Mouse (Mus musculus) midbrain, embryonic 13.5 days (tissue): ENCODE measurements around the gene Adh1. TPM values are rescaled to one million over a fixed set of nuclear protein-coding genes. Genes with fewer than 3 reads are reported as not detected.

Source experiments
- ATAC-seq: fragments of 200-750 bp; cut with Nextera tagmentation; 2 replicates; pipeline ENCODE4 v1.8.0; 2017; ENCODE audit warnings: mild to moderate bottlenecking, moderate TSS enrichment, moderate library complexity
- H3K27ac ChIP-seq: fragments of 300-500 bp; sonication (generic); 2 replicates; pipeline ENCODE4 v1.5.1; 2015; ENCODE audit warnings: inconsistent platforms, mild to moderate bottlenecking, moderate library complexity
- H3K27me3 ChIP-seq: fragments of 300-500 bp; sonication (generic); 2 replicates; pipeline ENCODE4 v1.6.1; 2015; ENCODE audit warnings: mild to moderate bottlenecking, inconsistent platforms
- H3K36me3 ChIP-seq: fragments of 300-500 bp; sonication (generic); 2 replicates; pipeline ENCODE4 v1.6.1; 2015; ENCODE audit warnings: mild to moderate bottlenecking, inconsistent platforms
- H3K4me1 ChIP-seq: fragments of 300-500 bp; sonication (generic); replicated peaks from 2 replicates; pipeline ENCODE4 v1.6.1; 2015; ENCODE audit warnings: inconsistent platforms
- H3K4me2 ChIP-seq: fragments of 300-500 bp; sonication (generic); replicated peaks from 2 replicates; pipeline ENCODE4 v1.6.1; 2015; ENCODE audit warnings: moderate library complexity, mild to moderate bottlenecking, inconsistent platforms
- H3K4me3 ChIP-seq: fragments of 300-500 bp; sonication (generic); replicated peaks from 2 replicates; pipeline ENCODE4 v1.5.1; 2015; ENCODE audit warnings: mild to moderate bottlenecking, inconsistent platforms
- H3K9ac ChIP-seq: fragments of 300-500 bp; sonication (generic); replicated peaks from 2 replicates; pipeline ENCODE4 v1.6.1; 2015; ENCODE audit warnings: mild to moderate bottlenecking, inconsistent platforms
- H3K9me3 ChIP-seq: fragments of 300-500 bp; sonication (generic); 2 replicates; pipeline ENCODE4 v1.6.1; 2016; ENCODE audit warnings: mild to moderate bottlenecking, inconsistent platforms
- WGBS: fragments of 180-500 bp; shearing (Covaris S2); methylation state at CpG from one replicate; pipeline ENCODE4 v1.1.7; 2015; 5-methylcytosine and 5-hydroxymethylcytosine counted together
- polyA plus RNA-seq: library from polyadenylated mRNA; unstranded; fragments of >200 nt; fragmentation: Nextera tagmentation; extraction: Ambion mirVana; gene quantifications from 2 replicates; pipeline ENCODE4 v1.2.1, GENCODE M21; 2015

The Adh1 gene
- polyA plus RNA-seq, 1 experiment from 2014 or later = 0.81 TPM

GRCm38 (mm10) chr3:138227082-138227481, 33.7 kb upstream of the Adh1 start:
- Histone ChIP-seq H3K4me2 (no peak overlapping the region), H3K4me1 (no peaks in the 10 kb centered on the region), H3K9ac (no peak overlapping the region), H3K27me3 (no peaks in the 10 kb centered on the region), H3K9me3 (no peaks in the 10 kb centered on the region), H3K27ac (no peak overlapping the region), H3K4me3 (no peak overlapping the region), H3K36me3 (no peaks in the 10 kb centered on the region)
- no peak for ATAC-seq
- 91% methylated on average over 2 of the region's 2 CpGs for WGBS

DNA sequence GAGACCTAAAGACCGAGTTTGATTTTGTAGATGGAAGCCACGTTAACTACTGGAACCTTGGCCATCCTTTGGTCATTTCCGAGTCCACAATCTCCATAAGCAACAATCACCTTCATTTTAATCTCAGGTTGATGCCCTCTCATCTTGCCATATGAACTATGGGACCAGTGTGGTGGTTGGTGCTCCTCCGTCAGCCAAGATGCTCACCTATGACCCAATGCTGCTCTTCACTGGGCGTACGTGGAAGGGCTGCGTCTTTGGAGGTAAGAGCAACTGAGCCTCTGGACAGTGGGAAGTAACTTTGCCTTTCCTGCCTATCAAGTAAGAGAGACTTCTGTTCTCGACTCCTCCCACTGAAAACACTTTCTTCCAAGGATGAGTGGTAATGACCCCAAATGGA, 33.0 kb upstream of the Adh1 start:
- H3K4me2 ChIP-seq = no peak overlapping the region

GRCm38 (mm10) chr3:138229448-138229847, 31.3 kb upstream of the Adh1 start:
- Histone ChIP-seq H3K9ac (no peak overlapping the region), H3K36me3 (no peaks in the 10 kb centered on the region), H3K4me2 (no peak overlapping the region), H3K4me1 (no peaks in the 10 kb centered on the region), H3K27me3 (no peaks in the 10 kb centered on the region), H3K4me3 (no peak overlapping the region), H3K27ac (no peak overlapping the region), H3K9me3 (no peaks in the 10 kb centered on the region)
- 100% methylated on average over 1 of the region's 1 CpGs for WGBS
- no peak for ATAC-seq

More for the DNA sequence above, 33.0 kb upstream of the Adh1 start:
- no peak overlapping the region for H3K9ac ChIP-seq
- H3K4me1 ChIP-seq = no peaks in the 10 kb centered on the region
- ATAC-seq = no peak
- H3K27ac ChIP-seq = no peak overlapping the region
- no peak overlapping the region for H3K4me3 ChIP-seq
- H3K36me3 ChIP-seq = no peaks in the 10 kb centered on the region
- H3K9me3 ChIP-seq = no peaks in the 10 kb centered on the region
- whole genome bisulfite sequencing = 92% methylated on average over 8 of the region's 8 CpGs
- H3K27me3 ChIP-seq = no peaks in the 10 kb centered on the region

DNA sequence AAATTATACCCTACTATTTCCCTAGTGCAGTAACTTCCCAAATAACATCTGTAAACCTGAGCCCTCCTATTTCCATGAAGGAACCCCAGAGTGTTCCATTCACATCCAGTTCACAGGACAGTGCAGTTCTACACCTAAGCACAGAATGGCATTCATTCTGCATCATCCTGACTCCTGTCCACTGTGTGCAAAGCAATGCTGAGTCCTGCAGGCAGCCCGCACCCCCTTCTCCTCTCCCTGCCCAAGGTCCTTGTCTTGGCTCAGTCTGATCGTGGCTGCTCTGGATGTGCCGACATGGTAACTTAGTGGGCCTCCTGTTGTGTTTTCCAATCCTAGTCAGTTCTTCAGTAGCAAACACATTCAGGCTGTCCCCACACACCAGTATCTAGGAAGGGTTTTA, 30.5 kb upstream of the Adh1 start:
- Histone ChIP-seq H3K36me3 (no peaks in the 10 kb centered on the region), H3K4me2 (no peak overlapping the region), H3K4me3 (no peak overlapping the region), H3K9ac (no peak overlapping the region), H3K27ac (no peak overlapping the region), H3K27me3 (no peaks in the 10 kb centered on the region), H3K4me1 (no peaks in the 10 kb centered on the region), H3K9me3 (no peaks in the 10 kb centered on the region)
- WGBS = 83% methylated on average over 3 of the region's 3 CpGs
- ATAC-seq = no peak

DNA sequence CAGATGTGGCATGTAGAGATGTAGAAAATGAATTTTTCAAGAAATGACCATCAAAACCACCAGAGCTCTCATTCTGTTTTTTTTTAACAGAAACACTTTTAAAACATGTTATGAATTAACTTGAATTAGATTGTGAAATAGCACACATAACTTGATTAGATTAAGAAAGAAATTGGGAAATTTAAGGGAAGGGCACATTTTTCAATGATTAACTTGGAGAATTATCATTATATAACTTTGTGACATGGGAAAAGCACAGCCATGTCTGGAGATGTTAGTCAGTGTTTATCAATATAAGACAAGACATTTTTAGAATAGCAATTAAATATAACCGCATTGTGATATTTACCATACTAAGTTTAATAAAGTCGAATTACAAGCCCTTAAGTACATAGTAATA, 29.3 kb upstream of the Adh1 start:
- H3K27ac ChIP-seq = no peak overlapping the region
- WGBS = 83% methylated on average over 2 of the region's 2 CpGs
- H3K4me3 ChIP-seq = no peak overlapping the region
- H3K9me3 ChIP-seq = no peaks in the 10 kb centered on the region
- H3K4me1 ChIP-seq = no peaks in the 10 kb centered on the region
- H3K36me3 ChIP-seq = no peaks in the 10 kb centered on the region
- no peaks in the 10 kb centered on the region for H3K27me3 ChIP-seq
- no peak overlapping the region for H3K4me2 ChIP-seq
- no peak for ATAC-seq
- H3K9ac ChIP-seq = no peak overlapping the region

GRCm38 (mm10) chr3:138236546-138237163, 24.1 kb upstream of the Adh1 start:
- no peak overlapping the region for H3K4me2 ChIP-seq
- H3K27me3 ChIP-seq = no peaks in the 10 kb centered on the region
- 72% methylated on average over 11 of the region's 11 CpGs for WGBS
- no peak overlapping the region for H3K4me3 ChIP-seq
- H3K27ac ChIP-seq = no peak overlapping the region
- no peak overlapping the region for H3K9ac ChIP-seq
- ATAC-seq = no peak
- no peaks in the 10 kb centered on the region for H3K9me3 ChIP-seq
- H3K4me1 ChIP-seq = peaks cover 3% of the 10 kb centered on the region; the same call in 1 of the 2 replicates
- no peaks in the 10 kb centered on the region for H3K36me3 ChIP-seq

GRCm38 (mm10) chr3:138238046-138238445, 22.7 kb upstream of the Adh1 start:
- Histone ChIP-seq H3K27me3 (no peaks in the 10 kb centered on the region), H3K4me1 (peaks cover 5% of the 10 kb centered on the region; the same call in 1 of the 2 replicates), H3K9ac (no peak overlapping the region), H3K36me3 (no peaks in the 10 kb centered on the region), H3K9me3 (no peaks in the 10 kb centered on the region), H3K4me3 (no peak overlapping the region), H3K27ac (no peak overlapping the region), H3K4me2 (no peak overlapping the region)
- no peak for ATAC-seq
- WGBS = 89% methylated on average over 10 of the region's 10 CpGs

DNA sequence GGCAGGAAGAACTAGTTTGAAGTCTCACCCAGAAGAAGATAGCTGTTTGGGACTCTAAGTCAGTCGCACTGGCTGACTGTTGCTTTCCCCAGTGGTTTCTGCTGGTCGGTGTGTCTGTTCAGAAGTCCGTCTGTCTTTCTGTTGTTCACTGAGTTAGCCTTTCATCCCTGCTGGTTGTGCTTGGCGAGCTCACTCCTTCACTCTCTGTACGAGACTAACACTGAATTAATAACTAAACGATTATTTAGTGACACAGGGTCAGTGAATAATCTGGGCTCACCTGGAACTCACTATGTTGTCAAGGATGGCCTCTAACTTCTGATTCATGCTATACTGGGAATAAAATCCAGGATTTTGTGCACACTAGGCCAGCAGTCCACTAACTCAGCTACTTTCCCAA, 21.3 kb upstream of the Adh1 start:
- Histone ChIP-seq H3K9me3 (no peaks in the 10 kb centered on the region), H3K27me3 (no peaks in the 10 kb centered on the region), H3K27ac (no peak overlapping the region), H3K36me3 (no peaks in the 10 kb centered on the region), H3K9ac (no peak overlapping the region), H3K4me3 (no peak overlapping the region), H3K4me1 (peaks cover 5% of the 10 kb centered on the region; the same call in 1 of the 2 replicates), H3K4me2 (no peak overlapping the region)
- no peak for ATAC-seq
- 85% methylated on average over 6 of the region's 6 CpGs for whole genome bisulfite sequencing

GRCm38 (mm10) chr3:138240411-138240810, 20.4 kb upstream of the Adh1 start:
- ATAC-seq = no peak
- no peaks in the 10 kb centered on the region for H3K36me3 ChIP-seq
- no peak overlapping the region for H3K27ac ChIP-seq
- no peaks in the 10 kb centered on the region for H3K9me3 ChIP-seq
- H3K4me3 ChIP-seq = no peak overlapping the region
- no peak overlapping the region for H3K4me2 ChIP-seq
- 91% methylated on average over 3 of the region's 3 CpGs for WGBS
- no peak overlapping the region for H3K9ac ChIP-seq
- H3K4me1 ChIP-seq = peaks cover 5% of the 10 kb centered on the region; the same call in 1 of the 2 replicates
- no peaks in the 10 kb centered on the region for H3K27me3 ChIP-seq

DNA sequence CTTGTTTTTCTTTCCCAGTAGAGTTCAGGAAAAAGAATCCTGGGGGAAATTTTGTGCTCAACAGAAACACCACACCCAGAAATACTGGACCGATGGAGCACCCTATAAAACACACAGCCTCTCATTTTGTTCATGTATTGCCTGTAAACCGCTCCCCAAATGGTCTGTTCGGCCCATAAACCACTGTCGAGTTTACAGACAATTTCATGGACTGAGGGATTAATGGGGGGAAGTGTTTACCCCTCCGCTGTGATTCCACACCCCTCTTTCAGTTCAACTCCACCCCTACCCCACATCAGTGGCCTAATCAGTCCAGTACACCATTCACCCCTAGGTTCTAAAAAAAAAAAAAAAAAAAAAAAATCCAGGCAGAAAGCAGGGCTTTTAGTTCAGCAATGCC, 19.8 kb upstream of the Adh1 start:
- H3K9me3 ChIP-seq = no peaks in the 10 kb centered on the region
- 80% methylated on average over 5 of the region's 5 CpGs for WGBS
- H3K27ac ChIP-seq = no peak overlapping the region
- H3K4me2 ChIP-seq = no peak overlapping the region
- H3K4me3 ChIP-seq = no peak overlapping the region
- no peak for ATAC-seq
- no peaks in the 10 kb centered on the region for H3K36me3 ChIP-seq
- H3K9ac ChIP-seq = no peak overlapping the region
- H3K4me1 ChIP-seq = peaks cover 5% of the 10 kb centered on the region; the same call in 1 of the 2 replicates
- no peaks in the 10 kb centered on the region for H3K27me3 ChIP-seq

DNA sequence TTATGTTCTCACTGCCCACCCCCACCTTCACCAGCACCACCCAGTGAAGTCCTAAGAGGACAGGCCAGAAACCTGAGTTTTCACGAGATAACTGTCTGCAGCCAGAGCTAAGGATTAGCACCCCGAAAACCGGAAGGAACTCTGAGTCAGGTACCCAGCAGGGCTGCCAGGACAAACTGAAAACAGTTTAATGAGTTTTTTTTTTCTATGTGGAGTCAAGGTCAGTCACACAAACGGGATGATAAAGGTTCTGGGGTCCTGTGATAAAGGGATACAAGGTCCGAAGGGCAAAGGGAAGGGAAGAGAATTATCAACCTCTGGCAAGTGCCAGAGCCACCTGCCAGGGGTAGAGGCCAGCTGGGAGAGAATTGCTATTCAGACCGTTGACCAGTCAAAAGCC, 19.4 kb upstream of the Adh1 start:
- Histone ChIP-seq H3K27me3 (no peaks in the 10 kb centered on the region), H3K36me3 (no peaks in the 10 kb centered on the region), H3K27ac (no peak overlapping the region), H3K9ac (no peak overlapping the region), H3K4me3 (no peak overlapping the region), H3K9me3 (no peaks in the 10 kb centered on the region), H3K4me2 (no peak overlapping the region), H3K4me1 (peaks cover 5% of the 10 kb centered on the region; the same call in 1 of the 2 replicates)
- WGBS = 72% methylated on average over 6 of the region's 6 CpGs
- no peak for ATAC-seq

- peak overlapping the region; percentile 45; the same call in 1 of the 2 replicates for H3K27ac ChIP-seq
- H3K4me1 ChIP-seq = peaks cover 5% of the 10 kb centered on the region; the same call in 1 of the 2 replicates
- no peaks in the 10 kb centered on the region for H3K9me3 ChIP-seq
- no peak overlapping the region for H3K4me2 ChIP-seq
- ATAC-seq = peak; percentile 74
- H3K36me3 ChIP-seq = no peaks in the 10 kb centered on the region
- H3K9ac ChIP-seq = no peak overlapping the region
- H3K4me3 ChIP-seq = no peak overlapping the region
- H3K27me3 ChIP-seq = no peaks in the 10 kb centered on the region
- WGBS = 60% methylated on average over 14 of the region's 14 CpGs
Measured at GRCm38 (mm10) chr3:138242021-138242726, 18.6 kb upstream of the Adh1 start.
